ENCODE assay signal across 8 mouse cellular contexts in the genomic region with DNA sequence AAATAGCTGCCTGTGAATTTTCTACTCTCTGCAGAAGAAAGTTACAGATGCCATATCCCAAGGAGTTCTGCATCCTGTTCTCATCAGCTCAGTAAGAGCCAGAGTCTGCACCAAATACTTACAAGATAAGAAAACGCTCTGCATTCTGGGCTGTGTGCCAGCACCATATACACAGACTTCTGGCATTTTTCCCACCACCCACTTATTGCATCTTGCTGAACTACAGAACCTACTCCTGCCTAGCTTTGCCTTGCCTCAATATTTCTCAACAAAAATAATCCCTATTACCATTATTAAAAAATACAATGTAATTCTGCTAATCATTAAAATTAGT.
DNase-seq lines count a peak whose midpoint lies in the region; ATAC-seq and TF ChIP-seq lines count a peak whose summit lies in the region.

No protein-coding gene starts in this region.

- H3K4me2 ChIP-seq in heart, embryonic 12.5 days, result no peak overlapping the region
- H3K4me2 ChIP-seq in liver, embryonic 12.5 days, result no peak overlapping the region

- no peak for DNase-seq in heart, postnatal 25 days (ENCODE audit: low spot score)
- DNase-seq in NIH3T3 (ENCODE audit: low read depth), result peak; percentile 93
- DNase-seq in layer of hippocampus, adult 9-10 months (ENCODE audit: low spot score), result peak; percentile 25
- peak; percentile 17 for DNase-seq in lung, postnatal 25 days (ENCODE audit: low spot score)
- no peak for DNase-seq in cerebellum, adult 2 months
- DNase-seq in hindbrain, embryonic 10.5 days (ENCODE audit: low spot score), result no peak

- TF ChIP-seq POLR2A in cerebellum, adult 2 months (IDR thresholded peaks at IDR 0.05; ENCODE audit: borderline replicate concordance, insufficient read depth, low read length), result no peak

- no peak overlapping the region for H3K9ac ChIP-seq in heart, embryonic 12.5 days
- H3K9ac ChIP-seq in liver, embryonic 12.5 days, result no peak overlapping the region

- peak overlapping the region; percentile 63; the same call in 1 of the 2 replicates for H3K27ac ChIP-seq in heart, embryonic 12.5 days (ENCODE audit: poor library complexity, severe bottlenecking)
- H3K27ac ChIP-seq in liver, embryonic 12.5 days, result no peak overlapping the region
- no peak overlapping the region for H3K27ac ChIP-seq in cerebellum, adult 2 months (ENCODE audit: insufficient read depth, low read length)
- H3K27ac ChIP-seq in hindbrain, embryonic 10.5 days, result no peak overlapping the region

- 11% methylated on average over 1 of the region's 1 CpGs for WGBS in heart, embryonic 12.5 days
- WGBS in liver, embryonic 12.5 days (ENCODE audit: insufficient replicate concordance), result 59% methylated on average over 1 of the region's 1 CpGs
- WGBS in cerebellum, adult 2 months, result 0% methylated on average over 1 of the region's 1 CpGs
- 85% methylated on average over 1 of the region's 1 CpGs for WGBS in hindbrain, embryonic 10.5 days

- no peak for TF ChIP-seq CTCF in cerebellum, adult 2 months (IDR thresholded peaks at IDR 0.05; ENCODE audit: borderline replicate concordance, insufficient read depth, low read depth, low read length)

- H3K4me1 ChIP-seq in heart, embryonic 12.5 days (replicated peaks), result peaks cover 17% of the 10 kb centered on the region
- H3K4me1 ChIP-seq in liver, embryonic 12.5 days, result no peaks in the 10 kb centered on the region
- H3K4me1 ChIP-seq in cerebellum, adult 2 months (ENCODE audit: control insufficient read depth, insufficient read depth, low read length), result no peaks in the 10 kb centered on the region
- no peaks in the 10 kb centered on the region for H3K4me1 ChIP-seq in hindbrain, embryonic 10.5 days (replicated peaks)

- no peaks in the 10 kb centered on the region; the same call in 1 of the 2 replicates for H3K9me3 ChIP-seq in heart, embryonic 12.5 days (replicated peaks)
- no peaks in the 10 kb centered on the region for H3K9me3 ChIP-seq in liver, embryonic 12.5 days (replicated peaks)
- H3K9me3 ChIP-seq in hindbrain, embryonic 10.5 days, result no peaks in the 10 kb centered on the region

- H3K27me3 ChIP-seq in heart, embryonic 12.5 days (replicated peaks), result no peaks in the 10 kb centered on the region
- no peaks in the 10 kb centered on the region for H3K27me3 ChIP-seq in liver, embryonic 12.5 days (replicated peaks)
- H3K27me3 ChIP-seq in cerebellum, adult 2 months (ENCODE audit: control insufficient read depth, insufficient read depth, low read length), result no peaks in the 10 kb centered on the region
- H3K27me3 ChIP-seq in hindbrain, embryonic 10.5 days (ENCODE audit: insufficient read depth, poor library complexity, severe bottlenecking), result no peaks in the 10 kb centered on the region

- ATAC-seq in heart, embryonic 12.5 days (ENCODE audit: insufficient number of reproducible peaks, low FRiP score), result peak; percentile 68
- ATAC-seq in liver, embryonic 12.5 days, result no peak

- H3K36me3 ChIP-seq in heart, embryonic 12.5 days, result no peaks in the 10 kb centered on the region
- H3K36me3 ChIP-seq in liver, embryonic 12.5 days, result no peaks in the 10 kb centered on the region
- H3K36me3 ChIP-seq in hindbrain, embryonic 10.5 days, result no peaks in the 10 kb centered on the region

- H3K4me3 ChIP-seq in heart, embryonic 12.5 days, result no peak overlapping the region
- no peak overlapping the region for H3K4me3 ChIP-seq in liver, embryonic 12.5 days
- H3K4me3 ChIP-seq in cerebellum, adult 2 months (replicated peaks; ENCODE audit: insufficient read depth, low read depth, low read length), result no peak overlapping the region
- H3K4me3 ChIP-seq in hindbrain, embryonic 10.5 days, result no peak overlapping the region

- intact Hi-C loops in heart, postnatal 25 days (cut with DNase I), result no loop called here

Comparison
In these comparisons a context has a peak if more than half of its experiments do, and no peak if none do; other contexts are left out.
1. DNase-seq: peak in NIH3T3 (single experiment), layer of hippocampus, adult 9-10 months (single experiment) and lung, postnatal 25 days (single experiment); none in heart, postnatal 25 days (single experiment), cerebellum, adult 2 months (0 of 2) and hindbrain, embryonic 10.5 days (single experiment).